Mouse (Mus musculus) MEL (cell line): ENCODE results near the gene Itgam.
A peak's percentile ranks its signal among the peaks of the same experiment; 100 is the strongest.

ENCODE experiments used
- CHD1 ChIP-seq: IDR thresholded peaks from 2 replicates; pipeline ENCODE4 v1.6.1; 2012; ENCODE audit warnings: low read depth, mild to moderate bottlenecking, inconsistent platforms, low read length, improper control_type of control experiment
- CTCF ChIP-seq, 3 experiments: IDR thresholded peaks in 2 of 3; conservative IDR thresholded peaks in 1 of 3; 2 replicates each; pipeline ENCODE4 v1.5.1; 2011 to 2012; ENCODE audit warnings: low read length in 3 of 3, low read depth in 2 of 3, mild to moderate bottlenecking in 2 of 3, improper control_type of control experiment in 1 of 3, inconsistent platforms in 1 of 3, mixed read lengths in 1 of 3, moderate library complexity in 1 of 3; ENCODE audit not compliant: control insufficient read depth in 1 of 3, insufficient read depth in 1 of 3, poor library complexity in 1 of 3, severe bottlenecking in 1 of 3
- MAFK ChIP-seq: IDR thresholded peaks from 2 replicates; pipeline ENCODE4 v1.6.1; 2011; ENCODE audit warnings: low read depth, mild to moderate bottlenecking, low read length, improper control_type of control experiment, borderline replicate concordance
- MAX ChIP-seq: IDR thresholded peaks from 2 replicates; pipeline ENCODE4 v1.6.1; 2011; ENCODE audit warnings: low read length, improper control_type of control experiment
- MAZ ChIP-seq: IDR thresholded peaks from 2 replicates; pipeline ENCODE4 v1.6.1; 2012; ENCODE audit warnings: low read depth, mild to moderate bottlenecking, inconsistent platforms, low read length, improper control_type of control experiment
- MXI1 ChIP-seq: IDR thresholded peaks from 2 replicates; pipeline ENCODE4 v1.6.1; 2011; ENCODE audit warnings: mild to moderate bottlenecking, low read depth, low read length, improper control_type of control experiment
- MYB ChIP-seq: IDR thresholded peaks from 2 replicates; pipeline ENCODE4 v1.6.1; 2011; ENCODE audit warnings: mild to moderate bottlenecking, low read depth, low read length, improper control_type of control experiment
- POLR2A ChIP-seq, 2 experiments: IDR thresholded peaks; 2 replicates each; pipeline ENCODE4 v1.6.1; 2011 to 2012; ENCODE audit warnings: low read length in 2 of 2, mild to moderate bottlenecking in 2 of 2, control low read depth in 1 of 2, improper control_type of control experiment in 1 of 2, low read depth in 1 of 2, moderate library complexity in 1 of 2; ENCODE audit not compliant: control insufficient read depth in 1 of 2, insufficient read depth in 1 of 2, poor library complexity in 1 of 2
- TAL1 ChIP-seq: IDR thresholded peaks from 2 replicates; pipeline ENCODE4 v1.6.1; 2012; ENCODE audit warnings: mild to moderate bottlenecking, inconsistent platforms, low read length, moderate library complexity, mixed read lengths
- TBP ChIP-seq: IDR thresholded peaks from 2 replicates; pipeline ENCODE4 v1.8.0; 2011; ENCODE audit warnings: low read depth, low read length, improper control_type of control experiment
- USF2 ChIP-seq, 2 experiments: IDR thresholded peaks; 2 replicates each; pipeline ENCODE4 v1.6.1; 2011 to 2012; ENCODE audit warnings: improper control_type of control experiment in 2 of 2, low read length in 2 of 2, borderline replicate concordance in 1 of 2, inconsistent platforms in 1 of 2, low read depth in 1 of 2, mild to moderate bottlenecking in 1 of 2; ENCODE audit not compliant: insufficient read depth in 1 of 2
- ZC3H11A ChIP-seq: IDR thresholded peaks from 2 replicates; pipeline ENCODE4 v1.6.1; 2012; ENCODE audit warnings: low read depth, mild to moderate bottlenecking, inconsistent platforms, low read length, improper control_type of control experiment
- ZMIZ1 ChIP-seq: IDR thresholded peaks from 2 replicates; pipeline ENCODE4 v1.6.1; 2012; ENCODE audit warnings: low read depth, mild to moderate bottlenecking, inconsistent platforms, low read length, improper control_type of control experiment, moderate library complexity

GRCm38 (mm10) chr7:128022974-128023373, 39.5 kb upstream of the Itgam start:
- TF ChIP-seq MYB (no peak), CHD1 (no peak), POLR2A (IDR thresholded peaks at IDR 0.05; ENCODE audit: control insufficient read depth in 1 of 2, insufficient read depth in 1 of 2, low read depth in 1 of 2, low read length in 2 of 2, poor library complexity in 1 of 2) (no peak), TBP (no peak), CTCF (IDR thresholded peaks at IDR 0.05 in 2 of 3, conservative IDR thresholded peaks at IDR 0.05 in 1 of 3; ENCODE audit: control insufficient read depth in 1 of 3, insufficient read depth in 1 of 3, low read depth in 2 of 3, low read length in 3 of 3, poor library complexity in 1 of 3, severe bottlenecking in 1 of 3) (peak; percentile 55 to 70 (median 66)), MAX (no peak), MAZ (no peak), TAL1 (no peak), MXI1 (no peak), ZC3H11A (peak; percentile 32; the same call in 1 of the 2 replicates), USF2 (IDR thresholded peaks at IDR 0.05; ENCODE audit: borderline replicate concordance in 1 of 2, insufficient read depth in 1 of 2, low read depth in 1 of 2, low read length in 2 of 2) (no peak), ZMIZ1 (no peak), MAFK (no peak)
